Comparison of ENCODE assay signal across 9 mouse cellular contexts in the genomic region with DNA sequence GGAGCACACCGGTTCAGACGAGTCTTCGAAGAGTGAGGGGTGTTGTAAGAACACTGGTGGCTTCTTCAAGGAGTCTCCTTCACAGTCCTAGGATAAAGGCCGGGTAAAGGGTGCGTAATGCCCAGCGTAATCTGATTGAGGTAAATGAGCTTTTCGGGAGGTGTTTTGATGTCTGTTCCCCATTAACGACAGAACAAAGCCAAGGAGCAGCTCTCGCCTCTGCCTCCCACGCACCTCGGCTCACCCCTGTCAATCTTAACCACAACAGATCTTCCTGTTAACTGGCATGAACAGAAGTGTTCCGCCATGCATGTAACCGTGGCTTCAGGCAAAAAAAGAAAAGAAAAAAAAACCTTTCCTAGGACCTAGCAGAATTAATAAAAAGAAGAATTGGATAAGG. TPM values are rescaled to one million over a fixed set of nuclear protein-coding genes. Genes with fewer than 3 reads are reported as not detected.
DNase-seq lines count a peak whose midpoint lies in the region; ATAC-seq and TF ChIP-seq lines count a peak whose summit lies in the region.
"Had no signal": no experiment of that assay in that cellular context is flagged by ENCODE, and none has a peak within 500 bp of the region (broad histone marks: within the 10 kb centered on the region; RNA-seq: fewer than 3 reads in every experiment).

No protein-coding gene starts in this region.

- no peak overlapping the region for H3K4me2 ChIP-seq in liver, postnatal 0 days (ENCODE audit: low read depth, low read length)
- H3K4me2 ChIP-seq: liver, embryonic 13.5 days had no signal

- TF ChIP-seq EP300 in liver, postnatal 0 days (IDR thresholded peaks at IDR 0.05; ENCODE audit: low read depth) = no peak

- ATAC-seq in inflammation-experienced regulatory T-cells, adult 6 months = peak; percentile 84
- no peak for ATAC-seq in liver, postnatal 0 days

- no peaks in the 10 kb centered on the region for H3K27me3 ChIP-seq in liver, postnatal 0 days (ENCODE audit: insufficient read depth, low read length)
- H3K27me3 ChIP-seq: liver, embryonic 13.5 days had no signal

- H3K27ac ChIP-seq in liver, postnatal 0 days (ENCODE audit: low read depth) = no peak overlapping the region
- H3K27ac ChIP-seq: liver, embryonic 13.5 days had no signal

- H3K4me3 ChIP-seq in liver, postnatal 0 days (ENCODE audit: low read depth, low read length) = no peak overlapping the region
- H3K4me3 ChIP-seq: liver, embryonic 13.5 days had no signal

- H3K4me1 ChIP-seq in liver, postnatal 0 days (ENCODE audit: insufficient read depth) = no peaks in the 10 kb centered on the region
- H3K4me1 ChIP-seq: liver, embryonic 13.5 days had no signal

- peak; percentile 35 for DNase-seq in retina, postnatal 1 day
- DNase-seq in retina, embryonic 14.5 days (ENCODE audit: low spot score) = no peak
- DNase-seq in embryo, embryonic 11 days = peak; percentile 20
- no peak for DNase-seq in left cerebral cortex, postnatal 14 days (ENCODE audit: low spot score in 2 of 2)
- DNase-seq in liver, postnatal 0 days = no peak
- DNase-seq in neural tube, embryonic 10.5 days (ENCODE audit: extremely low spot score, low spot score) = no peak
- DNase-seq: kidney, adult 18-20 months; liver, embryonic 13.5 days had no signal

- H3K36me3 ChIP-seq in liver, postnatal 0 days (replicated peaks; ENCODE audit: insufficient read depth, low read length) = no peaks in the 10 kb centered on the region
- H3K36me3 ChIP-seq: liver, embryonic 13.5 days had no signal

- intact Hi-C loops in left cerebral cortex, postnatal 14 days (cut with DNase I) = no loop called here

- H3K9ac ChIP-seq in liver, postnatal 0 days (replicated peaks) = no peak overlapping the region
- H3K9ac ChIP-seq: liver, embryonic 13.5 days had no signal

- no peaks in the 10 kb centered on the region for H3K9me3 ChIP-seq in liver, postnatal 0 days (ENCODE audit: low read length)
- H3K9me3 ChIP-seq: liver, embryonic 13.5 days had no signal

- 30% methylated on average over 13 of the region's 13 CpGs for WGBS in liver, postnatal 0 days (ENCODE audit: insufficient replicate concordance)

- TF ChIP-seq CTCF in liver, postnatal 0 days (IDR thresholded peaks at IDR 0.05; ENCODE audit: low read depth) = no peak

RNA-seq across cellular contexts. Expression of a gene that starts 13.5 kb away (rescaled TPM):
- polyA plus RNA-seq in inflammation-experienced regulatory T-cells, adult 6 months (2017; shearing (Covaris generic)) = not detected
- total RNA-seq in left cerebral cortex, postnatal 14 days (2021) = 10 to 100 TPM; 10.0 to 11.4 TPM
- 0.02 TPM in 1 of 2 replicates, not detected in the other for polyA plus RNA-seq in liver, postnatal 0 days (2015; fragmentation: Nextera tagmentation; extraction: Ambion mirVana)

Comparison
In these comparisons a context has a peak if more than half of its experiments do, and no peak if none do; other contexts are left out.
1. DNase-seq: peak in retina, postnatal 1 day (single experiment) and embryo, embryonic 11 days (single experiment); none in retina, embryonic 14.5 days (single experiment), left cerebral cortex, postnatal 14 days (0 of 2), liver, postnatal 0 days (single experiment) and neural tube, embryonic 10.5 days (single experiment).